Mouse (Mus musculus) left cerebral cortex, postnatal 4 days (tissue): ENCODE results near the gene Adam17. TPM values are rescaled to one million over a fixed set of nuclear protein-coding genes. Genes with fewer than 3 reads are reported as not detected.
"Not testable (repeated sequence)": the region's sequence is repeated elsewhere in the genome, so short reads cannot be mapped to it uniquely, and the experiment has no call there.

Experiments used
- DNase-seq: peaks from one replicate; pipeline ENCODE4 v3.0.0-alpha.2; 2022
- intact Hi-C: fragments of 180-260 bp; cut with DNase I; formaldehyde crosslinking; loops from one replicate; pipeline ENCODE4 v1.15.1; 2025
- total RNA-seq, 2 experiments: library from RNA; stranded (reverse); gene quantifications; 2 replicates each; pipeline ENCODE4 v1.2.3; 2021

Gene Adam17
- total RNA-seq, result 10 to 100 TPM; 18.7 to 24.8 TPM

GRCm38 (mm10) chr12:21373100-21373819 lies at the start of gene Adam17:
Gene Adam17, minus strand, starts transcription at chr12:21373632.
- intact Hi-C loops, result no loop called here
- peak; percentile 97 for DNase-seq

- intact Hi-C loops, result loop anchor here (10.0 kb wide), 1 partner anchor 96 kb away; no protein-coding TSS in a partner anchor
- DNase-seq, result peak; percentile 11
Measured at GRCm38 (mm10) chr12:21418621-21419131, 45.2 kb upstream of the Adam17 start.

GRCm38 (mm10) chr12:21418083-21418482 lies 44.7 kb upstream of the Adam17 start:
- intact Hi-C loops, result loop anchor here (10.0 kb wide), 1 partner anchor 97 kb away; no protein-coding TSS in a partner anchor
- DNase-seq, result no peak

DNA sequence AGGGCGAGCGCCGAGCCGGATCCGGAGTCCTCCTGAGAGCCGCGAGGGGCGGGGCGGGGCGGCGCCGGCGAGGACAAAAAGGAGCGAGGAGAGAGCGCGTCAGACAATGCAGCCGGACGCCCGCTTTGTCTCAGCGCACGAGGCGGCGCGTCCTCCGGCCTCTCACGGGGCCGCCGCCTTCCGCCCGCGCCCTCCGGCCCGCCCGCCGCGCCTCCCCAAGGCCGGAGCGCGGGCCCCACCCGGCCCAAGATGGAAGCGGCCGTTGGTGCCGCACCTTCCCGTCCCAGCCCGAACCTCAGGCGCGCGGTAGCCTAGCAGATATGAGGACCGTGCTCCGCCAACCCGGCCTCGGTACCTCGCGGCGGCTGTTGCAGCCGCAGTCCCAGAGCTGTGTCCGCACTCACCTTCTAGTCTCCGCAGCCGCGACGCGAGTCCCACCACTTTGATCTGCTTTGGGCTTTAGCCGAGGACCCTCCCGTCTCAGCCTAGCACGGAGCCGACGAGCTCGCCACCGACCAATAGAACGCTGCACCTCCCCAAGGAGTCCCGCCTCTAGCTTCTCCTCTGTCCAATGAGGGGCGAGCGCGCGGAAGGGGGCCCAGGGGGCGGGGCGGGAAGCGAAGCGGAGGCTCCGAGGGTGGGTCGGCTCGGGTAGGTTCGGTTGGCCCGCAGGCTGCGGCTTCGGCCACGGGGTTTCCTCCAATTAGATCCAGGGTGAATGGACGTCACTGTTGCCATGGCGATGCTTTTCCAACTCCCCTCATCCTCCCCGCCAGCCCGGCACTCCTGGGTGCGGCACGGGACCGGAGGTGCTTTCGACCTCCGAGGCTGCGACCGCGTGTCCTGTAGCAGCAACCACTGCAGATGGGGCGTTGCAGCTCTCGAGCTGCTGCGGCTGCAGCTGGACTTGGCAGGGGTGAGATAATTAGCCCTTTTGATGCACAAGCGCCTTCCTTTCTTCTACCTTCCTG lies 44.0 kb upstream of the Adam17 start, which contains the start of gene Ywhaq:
Gene Ywhaq, minus strand, starts transcription at position 538 of the 971 bp plus-strand sequence.
- peak; percentile 99 for DNase-seq
- intact Hi-C loops, result loop anchor here (10.0 kb wide), 1 partner anchor 97 kb away; no protein-coding TSS in a partner anchor

DNA sequence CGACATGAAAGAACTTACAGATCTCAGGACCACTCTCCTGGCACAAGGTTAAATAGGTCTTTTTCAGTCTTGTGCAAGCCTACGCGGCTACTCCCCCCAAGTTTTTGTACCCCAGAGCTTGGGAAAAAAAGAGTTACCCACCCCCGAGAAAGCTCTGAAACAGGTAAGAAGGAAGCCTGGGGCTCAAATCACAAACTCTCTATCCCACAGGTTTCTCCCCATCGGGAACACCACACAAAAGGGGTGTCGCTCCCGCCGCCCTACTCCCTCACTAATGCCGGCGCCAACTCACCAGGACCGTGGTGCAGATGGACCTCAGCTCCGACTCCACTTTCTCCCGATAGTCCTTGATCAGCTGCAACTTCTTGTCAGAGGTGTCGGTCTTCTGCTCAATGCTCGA lies 43.1 kb upstream of the Adam17 start:
- intact Hi-C loops, result loop anchor here (10.0 kb wide), 1 partner anchor 98 kb away; no protein-coding TSS in a partner anchor

DNA sequence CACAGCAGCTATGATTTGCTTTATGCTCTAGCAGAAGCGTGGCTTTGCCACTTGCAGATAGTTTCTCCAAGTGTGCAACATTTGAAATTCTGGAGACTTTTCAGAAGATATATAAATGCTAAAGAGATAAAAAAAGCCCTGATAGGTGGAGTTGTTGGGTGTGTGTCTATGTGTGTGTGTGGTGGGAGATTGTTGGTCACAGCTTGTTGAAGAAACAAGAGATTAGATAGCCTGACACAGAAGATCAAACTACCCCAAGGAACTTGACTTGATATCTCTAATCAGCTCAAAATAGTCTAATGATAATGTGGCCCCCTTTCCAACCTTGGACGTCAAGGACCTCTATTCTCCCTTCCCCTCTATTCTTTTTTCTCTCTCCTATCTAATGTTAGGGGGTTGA lies 37.2 kb upstream of the Adam17 start:
- no peak for DNase-seq
- intact Hi-C loops, result loop anchor here (10.0 kb wide), 1 partner anchor 104 kb away; no protein-coding TSS in a partner anchor

More for the DNA sequence above, 43.1 kb upstream of the Adam17 start:
- DNase-seq, result peak; percentile 17

GRCm38 (mm10) chr12:21409651-21410050 lies 36.2 kb upstream of the Adam17 start:
- intact Hi-C loops, result loop anchor here (10.0 kb wide), 1 partner anchor 105 kb away; no protein-coding TSS in a partner anchor
- no peak for DNase-seq

DNA sequence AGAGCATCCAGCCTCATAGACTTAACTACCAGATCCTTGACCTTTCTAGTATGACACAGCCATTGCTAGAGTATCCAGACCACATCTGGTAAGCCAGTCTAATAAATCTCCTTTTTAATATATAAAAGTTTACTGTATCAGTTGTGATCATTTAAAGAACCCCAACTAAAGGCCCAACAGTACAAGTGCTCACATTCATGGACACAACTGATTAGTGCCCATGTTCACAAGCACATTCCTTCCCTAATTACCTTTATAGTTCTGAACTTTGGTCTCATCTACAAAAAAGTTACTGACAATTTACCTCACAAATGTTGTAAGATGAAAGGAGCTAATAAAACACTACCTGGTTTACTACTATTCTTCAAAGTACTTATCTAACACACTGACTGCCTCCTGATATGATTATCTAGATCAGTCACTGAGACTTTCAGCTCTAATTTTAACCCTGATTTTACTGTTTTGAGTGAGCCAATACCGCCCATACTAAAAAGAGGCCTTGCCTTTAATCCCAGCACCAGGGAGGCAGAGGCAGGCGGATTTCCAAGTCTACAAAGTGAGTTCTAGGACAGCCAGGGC lies 35.4 kb upstream of the Adam17 start:
- intact Hi-C loops, result no loop called here
- no peak for DNase-seq

DNA sequence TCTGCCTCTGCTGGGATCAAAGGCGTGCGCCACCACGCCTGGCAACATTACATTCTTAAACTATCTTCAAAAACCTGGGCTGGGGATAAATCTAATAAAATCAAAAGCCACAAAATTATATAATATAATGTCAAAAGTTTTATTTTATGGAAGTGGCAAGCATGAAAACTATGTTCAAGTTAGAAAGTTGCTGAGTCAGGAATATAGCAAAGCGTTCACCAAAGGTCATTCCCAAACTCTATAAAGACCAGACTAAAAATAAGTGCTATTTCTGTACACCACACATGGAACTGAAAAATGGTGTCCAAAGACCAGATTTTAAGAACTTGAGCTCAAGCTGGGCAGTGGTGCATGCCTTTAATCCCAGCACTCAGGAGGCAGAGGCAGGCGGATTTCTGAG lies 29.3 kb upstream of the Adam17 start:
- intact Hi-C loops, result no loop called here

DNA sequence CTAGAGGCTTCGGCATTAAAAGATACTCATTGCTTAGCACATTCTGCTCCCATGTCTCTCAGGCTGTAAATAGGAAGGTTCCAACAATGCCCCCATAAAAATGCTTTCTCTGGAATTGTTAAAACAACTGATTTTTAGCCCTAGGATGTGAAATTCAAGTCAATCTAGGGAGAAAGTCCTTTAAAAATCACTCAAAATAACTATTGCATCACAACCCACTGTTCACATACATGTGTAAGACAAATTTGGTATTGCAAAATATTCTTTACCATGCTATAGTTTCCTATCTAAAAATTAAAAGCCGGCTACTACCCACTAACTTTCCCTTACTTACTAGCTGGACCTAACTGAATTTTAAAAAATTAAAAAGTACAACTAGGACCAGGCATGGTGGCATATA lies 12.8 kb upstream of the Adam17 start:
- intact Hi-C loops, result no loop called here
- no peak for DNase-seq

More for the DNA sequence above, 29.3 kb upstream of the Adam17 start:
- no peak for DNase-seq

GRCm38 (mm10) chr12:21378765-21379346 lies 5.4 kb upstream of the Adam17 start:
- intact Hi-C loops, DNase-seq: not testable (repeated sequence)

DNA sequence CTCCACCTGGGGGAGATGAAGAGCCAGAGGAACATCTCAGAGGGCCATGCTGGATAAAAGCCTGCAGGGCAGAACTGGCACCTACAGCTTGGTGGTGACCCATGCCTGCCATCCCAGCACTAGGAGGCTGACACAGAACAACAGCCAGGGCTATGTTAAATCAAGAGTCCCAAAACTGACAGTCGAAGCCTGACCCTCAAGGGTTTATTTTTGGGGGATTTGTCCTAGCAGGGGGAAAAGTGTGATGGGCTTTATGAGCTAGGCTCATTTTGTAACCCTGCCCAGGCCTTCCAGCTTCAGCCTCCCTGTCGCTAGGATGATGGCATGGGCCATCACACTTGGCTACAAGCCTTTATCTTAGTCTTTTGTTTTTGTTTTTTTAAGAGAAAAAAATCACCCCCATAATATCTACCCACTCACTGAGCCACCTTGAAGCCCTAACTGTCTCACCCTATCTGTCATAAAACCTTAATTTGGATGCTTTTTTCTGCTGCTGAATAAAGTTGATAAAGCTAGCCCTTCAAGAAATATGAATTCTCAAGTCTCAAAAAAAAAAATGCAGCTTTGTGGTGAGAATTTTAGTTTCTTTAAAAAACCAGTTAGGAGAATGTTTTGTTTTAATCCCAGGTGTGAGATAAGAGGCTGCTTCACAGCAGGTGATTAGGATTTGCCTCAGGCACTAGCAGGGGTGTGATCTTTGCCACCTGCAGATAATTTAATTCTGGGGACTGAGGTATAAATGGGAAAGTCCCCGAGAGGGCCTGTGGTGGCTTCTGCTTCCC lies 2.1 kb upstream of the Adam17 start:
- no peak for DNase-seq
- intact Hi-C loops, result no loop called here

- DNase-seq, result no peak
- intact Hi-C loops, result no loop called here
Measured at GRCm38 (mm10) chr12:21373820-21374475, 516 bp upstream of the Adam17 start.

DNA sequence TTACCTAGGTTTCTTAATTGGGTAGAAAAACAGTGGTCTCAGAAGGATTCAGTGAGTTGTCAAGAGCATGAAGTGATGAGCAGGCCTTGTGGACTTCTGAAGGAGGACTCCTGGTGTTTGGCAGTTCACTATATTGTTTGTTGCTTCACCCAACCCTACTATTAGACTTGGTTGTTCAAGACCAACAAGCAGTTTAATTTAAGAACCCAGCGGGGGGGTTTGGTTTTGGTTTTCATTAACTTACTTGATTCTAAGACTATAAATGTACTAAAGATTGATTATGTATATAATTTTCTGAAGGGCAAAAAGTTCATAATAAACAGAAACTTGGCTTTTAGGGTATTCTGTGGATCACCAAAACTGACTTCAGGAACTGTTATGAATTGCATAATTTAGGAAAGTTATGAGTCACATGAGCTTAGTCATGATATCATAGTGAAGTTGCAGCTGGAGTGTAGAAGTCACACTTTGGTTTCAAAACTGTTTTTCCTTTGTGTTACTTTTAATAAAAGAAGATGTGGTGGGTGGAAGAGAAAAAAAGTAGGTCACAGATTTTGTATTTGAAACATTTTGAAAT lies 3.3 kb downstream of the Adam17 start:
- intact Hi-C loops, result no loop called here
- no peak for DNase-seq

DNA sequence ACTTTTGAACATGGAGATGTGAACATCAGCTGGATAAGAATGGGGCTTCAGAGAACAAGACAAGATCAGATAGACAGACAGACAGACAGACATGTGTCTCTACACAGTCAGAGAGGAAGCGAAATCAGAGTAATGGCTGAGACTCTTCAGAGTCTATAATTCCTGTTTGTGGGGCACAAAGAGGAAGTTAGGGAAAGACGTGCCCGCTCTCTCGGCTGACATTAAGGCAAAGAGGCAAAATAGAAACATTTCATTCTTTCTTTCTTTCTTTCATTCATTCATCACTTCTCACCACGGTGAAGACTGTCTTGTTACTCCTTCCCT lies 4.4 kb downstream of the Adam17 start:
- intact Hi-C loops, result no loop called here

DNA sequence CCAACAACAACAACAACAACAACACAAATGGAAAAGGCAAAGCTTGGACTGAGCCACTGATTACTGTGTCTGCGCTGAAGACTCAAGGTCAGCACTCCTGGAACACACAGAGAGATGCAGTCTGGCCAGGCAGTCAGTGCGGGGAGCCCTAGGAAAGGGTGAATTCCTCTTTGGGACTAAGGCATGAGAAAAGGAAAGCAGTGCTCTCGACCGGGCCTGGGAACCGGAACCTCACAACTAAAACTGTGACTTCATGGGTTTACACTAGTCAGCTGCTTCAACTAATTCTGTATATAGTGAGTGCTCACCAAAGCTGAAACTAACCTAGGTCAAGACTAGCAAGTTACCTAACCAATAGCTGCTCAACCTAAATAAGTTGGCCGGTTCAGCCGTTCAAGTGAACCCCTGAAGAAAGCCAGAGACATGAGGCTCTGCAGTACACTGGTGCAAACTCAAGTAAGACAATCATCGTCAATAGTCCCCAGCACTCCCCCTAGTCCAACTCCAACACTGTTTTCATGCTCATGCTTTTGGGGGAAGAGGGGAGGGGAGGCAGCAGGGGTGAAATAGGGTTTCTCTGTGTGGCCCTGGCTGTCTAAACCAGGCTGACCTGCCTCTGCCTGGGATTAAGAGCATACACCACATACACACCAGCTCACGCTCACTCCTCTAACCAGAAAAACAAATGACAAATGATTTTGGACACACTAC lies 4.9 kb downstream of the Adam17 start:
- DNase-seq, result no peak
- intact Hi-C loops, result no loop called here

More for the DNA sequence above, 4.4 kb downstream of the Adam17 start:
- no peak for DNase-seq

- no peak for DNase-seq
- intact Hi-C loops, result no loop called here
Measured at GRCm38 (mm10) chr12:21364624-21365435, 8.6 kb downstream of the Adam17 start.
